Mouse (Mus musculus): ENCODE data around the gene E130308A19Rik. TPM values are rescaled to one million over a fixed set of nuclear protein-coding genes. Genes with fewer than 3 reads are reported as not detected.

The E130308A19Rik gene
- total and polyA plus RNA-seq, 2 experiments from 2014 or later, result 11.3 to 16.3 TPM

- H3K27ac ChIP-seq (ENCODE audit: low read depth), result no peak overlapping the region
- TF ChIP-seq CTCF (IDR thresholded peaks at IDR 0.05; ENCODE audit: low read depth) (peak; percentile 52), EP300 (IDR thresholded peaks at IDR 0.05; ENCODE audit: low read depth) (no peak)
- 2% methylated on average over 1 of the region's 1 CpGs for WGBS
Measured at GRCm38 (mm10) chr4:59780568-59780967, 154.6 kb downstream of the E130308A19Rik start.

GRCm38 (mm10) chr4:59782853-59783684 is 157.1 kb downstream of the E130308A19Rik start:
- no peaks in the 10 kb centered on the region for H3K36me3 ChIP-seq (replicated peaks; ENCODE audit: control insufficient read depth, insufficient read depth, low read length)
- H3K9me3 ChIP-seq (replicated peaks; ENCODE audit: control insufficient read depth, low read length), result no peaks in the 10 kb centered on the region
- WGBS, result under 1% methylated on average over 47 of the region's 47 CpGs
- peak overlapping the region; percentile 86 for H3K9ac ChIP-seq (replicated peaks; ENCODE audit: low read depth, low read length)
- H3K27me3 ChIP-seq (ENCODE audit: control insufficient read depth, insufficient read depth, low read length), result no peaks in the 10 kb centered on the region
- H3K4me3 ChIP-seq (ENCODE audit: low read depth, low read length), result peak overlapping the region; percentile 99
- peak overlapping the region; percentile 82 for H3K27ac ChIP-seq (ENCODE audit: low read depth)
- peaks cover 4% of the 10 kb centered on the region; the same call in 1 of the 2 replicates for H3K4me1 ChIP-seq (ENCODE audit: control insufficient read depth, insufficient read depth)
- DNase-seq (ENCODE audit: low spot score) (no peak), ATAC-seq (ENCODE audit: insufficient read depth, low read depth) (peak; percentile 45)
- H3K4me2 ChIP-seq (ENCODE audit: low read depth, low read length), result peak overlapping the region; percentile 94
- no peak for TF ChIP-seq EP300 (IDR thresholded peaks at IDR 0.05; ENCODE audit: low read depth)
- no peak for TF ChIP-seq CTCF (IDR thresholded peaks at IDR 0.05; ENCODE audit: low read depth)

More at GRCm38 (mm10) chr4:59780568-59780967, 154.6 kb downstream of the E130308A19Rik start:
- H3K9ac ChIP-seq (replicated peaks; ENCODE audit: low read depth, low read length), result no peak overlapping the region
- peaks cover 9% of the 10 kb centered on the region; the same call in 1 of the 2 replicates for H3K4me1 ChIP-seq (ENCODE audit: control insufficient read depth, insufficient read depth)
- no peak overlapping the region for H3K4me3 ChIP-seq (ENCODE audit: low read depth, low read length)
- no peaks in the 10 kb centered on the region for H3K9me3 ChIP-seq (replicated peaks; ENCODE audit: control insufficient read depth, low read length)
- no peak overlapping the region for H3K4me2 ChIP-seq (ENCODE audit: low read depth, low read length)
- no peaks in the 10 kb centered on the region for H3K36me3 ChIP-seq (replicated peaks; ENCODE audit: control insufficient read depth, insufficient read depth, low read length)
- H3K27me3 ChIP-seq (ENCODE audit: control insufficient read depth, insufficient read depth, low read length), result no peaks in the 10 kb centered on the region
- ATAC-seq (ENCODE audit: insufficient read depth, low read depth) (no peak), DNase-seq (ENCODE audit: low spot score) (no peak)

GRCm38 (mm10) chr4:59783685-59784279 is 157.8 kb downstream of the E130308A19Rik start:
- DNase-seq (ENCODE audit: low spot score) (peak; percentile 98), ATAC-seq (ENCODE audit: insufficient read depth, low read depth) (peak; percentile 94)
- Histone ChIP-seq H3K27ac (ENCODE audit: low read depth) (peak overlapping the region; percentile 82), H3K4me1 (ENCODE audit: control insufficient read depth, insufficient read depth) (peaks cover 4% of the 10 kb centered on the region; the same call in 1 of the 2 replicates), H3K4me3 (ENCODE audit: low read depth, low read length) (peak overlapping the region; percentile 99), H3K36me3 (replicated peaks; ENCODE audit: control insufficient read depth, insufficient read depth, low read length) (no peaks in the 10 kb centered on the region), H3K9ac (replicated peaks; ENCODE audit: low read depth, low read length) (peak overlapping the region; percentile 86), H3K27me3 (ENCODE audit: control insufficient read depth, insufficient read depth, low read length) (no peaks in the 10 kb centered on the region), H3K4me2 (ENCODE audit: low read depth, low read length) (peak overlapping the region; percentile 94), H3K9me3 (replicated peaks; ENCODE audit: control insufficient read depth, low read length) (no peaks in the 10 kb centered on the region)
- TF ChIP-seq EP300 (IDR thresholded peaks at IDR 0.05; ENCODE audit: low read depth), result no peak
- no peak for TF ChIP-seq CTCF (IDR thresholded peaks at IDR 0.05; ENCODE audit: low read depth)
- WGBS, result under 1% methylated on average over 33 of the region's 36 CpGs

DNA sequence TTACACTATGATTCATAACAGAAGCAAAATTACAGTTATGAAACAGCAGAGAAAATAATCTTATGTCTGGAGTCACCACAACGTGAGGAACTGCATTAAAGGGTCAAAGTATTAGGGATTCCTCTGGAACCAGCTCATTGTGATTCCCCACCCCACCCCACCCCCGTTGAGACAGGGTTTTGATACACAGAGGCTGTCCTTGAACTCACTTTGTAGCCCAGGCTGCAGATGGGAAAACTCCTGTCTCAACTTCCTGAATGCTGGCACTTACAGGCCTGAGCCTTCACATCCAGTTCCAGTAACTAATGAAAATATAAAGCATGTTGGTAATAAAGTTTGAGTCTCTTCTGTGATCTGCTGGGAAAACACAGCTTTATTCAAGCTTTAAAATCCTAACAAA is 159.4 kb downstream of the E130308A19Rik start:
- Histone ChIP-seq H3K27ac (ENCODE audit: low read depth) (no peak overlapping the region), H3K9me3 (replicated peaks; ENCODE audit: control insufficient read depth, low read length) (no peaks in the 10 kb centered on the region), H3K27me3 (ENCODE audit: control insufficient read depth, insufficient read depth, low read length) (no peaks in the 10 kb centered on the region), H3K4me1 (ENCODE audit: control insufficient read depth, insufficient read depth) (peaks cover 4% of the 10 kb centered on the region; the same call in 1 of the 2 replicates), H3K9ac (replicated peaks; ENCODE audit: low read depth, low read length) (no peak overlapping the region), H3K36me3 (replicated peaks; ENCODE audit: control insufficient read depth, insufficient read depth, low read length) (no peaks in the 10 kb centered on the region), H3K4me3 (ENCODE audit: low read depth, low read length) (no peak overlapping the region), H3K4me2 (ENCODE audit: low read depth, low read length) (no peak overlapping the region)
- 36% methylated on average over 2 of the region's 2 CpGs for WGBS
- DNase-seq (ENCODE audit: low spot score), result no peak
- ATAC-seq (ENCODE audit: insufficient read depth, low read depth), result no peak
- TF ChIP-seq CTCF (IDR thresholded peaks at IDR 0.05; ENCODE audit: low read depth) (no peak), EP300 (IDR thresholded peaks at IDR 0.05; ENCODE audit: low read depth) (no peak)

DNA sequence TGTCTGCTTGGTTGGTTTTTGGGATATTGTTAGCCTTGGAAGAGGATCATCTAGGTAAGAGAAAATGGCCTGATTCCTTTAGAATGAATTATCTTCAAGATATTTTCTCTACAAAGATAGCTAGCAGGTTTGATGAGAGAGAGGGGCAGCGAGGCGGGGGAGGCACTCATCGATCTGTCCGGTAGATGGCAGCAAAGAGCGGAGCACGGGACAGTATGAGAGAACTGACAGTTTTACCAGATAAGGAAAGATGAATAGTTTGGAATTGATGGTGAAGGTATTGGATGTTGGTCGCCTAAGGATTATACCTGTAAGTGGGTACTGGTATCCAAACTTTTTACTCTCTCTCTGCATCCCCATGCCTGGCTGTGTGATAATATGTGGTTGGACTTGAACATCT is 160.7 kb downstream of the E130308A19Rik start:
- Histone ChIP-seq H3K27ac (ENCODE audit: low read depth) (no peak overlapping the region), H3K27me3 (ENCODE audit: control insufficient read depth, insufficient read depth, low read length) (no peaks in the 10 kb centered on the region), H3K4me3 (ENCODE audit: low read depth, low read length) (no peak overlapping the region), H3K4me1 (ENCODE audit: control insufficient read depth, insufficient read depth) (peaks cover 4% of the 10 kb centered on the region; the same call in 1 of the 2 replicates), H3K9me3 (replicated peaks; ENCODE audit: control insufficient read depth, low read length) (no peaks in the 10 kb centered on the region), H3K9ac (replicated peaks; ENCODE audit: low read depth, low read length) (no peak overlapping the region), H3K4me2 (ENCODE audit: low read depth, low read length) (no peak overlapping the region), H3K36me3 (replicated peaks; ENCODE audit: control insufficient read depth, insufficient read depth, low read length) (no peaks in the 10 kb centered on the region)
- no peak for ATAC-seq (ENCODE audit: insufficient read depth, low read depth)
- WGBS, result 1% methylated on average over 7 of the region's 7 CpGs
- peak; percentile 43 for DNase-seq (ENCODE audit: low spot score)
- TF ChIP-seq EP300 (IDR thresholded peaks at IDR 0.05; ENCODE audit: low read depth), result no peak
- peak; percentile 90 for TF ChIP-seq CTCF (IDR thresholded peaks at IDR 0.05; ENCODE audit: low read depth)

All from heart, postnatal 0 days (tissue).